Mouse (Mus musculus) ES-E14 (cell line): ENCODE results near the gene Mfsd2b. TPM values are rescaled to one million over a fixed set of nuclear protein-coding genes. Genes with fewer than 3 reads are reported as not detected.

Source experiments
- DNase-seq: peaks from one replicate; pipeline ENCODE4 v3.0.0-alpha.2; 2013; ENCODE audit warnings: low read depth, low spot score
- H3K27ac ChIP-seq: 2 replicates; pipeline ENCODE4 v1.5.1; 2012; ENCODE audit warnings: low read depth, mild to moderate bottlenecking, low read length, moderate library complexity, mixed read lengths; ENCODE audit not compliant: poor library complexity, insufficient read depth, severe bottlenecking
- H3K36me3 ChIP-seq: 2 replicates; pipeline ENCODE4 v1.6.1; 2012; ENCODE audit warnings: mild to moderate bottlenecking, low read length, moderate library complexity, mixed read lengths; ENCODE audit not compliant: control insufficient read depth, poor library complexity, insufficient read depth, severe bottlenecking
- H3K4me1 ChIP-seq, 2 experiments: fragments of 150-350 bp in 1 of 2; sonication (generic) in 1 of 2; 2 replicates each; pipeline ENCODE4 v1.6.1; 2012; ENCODE audit warnings: low read length in 2 of 2, mild to moderate bottlenecking in 1 of 2, mixed read lengths in 1 of 2; ENCODE audit not compliant: control insufficient read depth in 2 of 2, insufficient read depth in 2 of 2, poor library complexity in 1 of 2
- H3K4me3 ChIP-seq, 2 experiments: fragments of 150-350 bp in 1 of 2; sonication (generic) in 1 of 2; 2 replicates each; pipeline ENCODE4 v1.5.1; 2012; ENCODE audit warnings: low read length in 2 of 2, low read depth in 1 of 2, mild to moderate bottlenecking in 1 of 2, mixed read lengths in 1 of 2; ENCODE audit not compliant: insufficient read depth in 1 of 2, poor library complexity in 1 of 2, severe bottlenecking in 1 of 2
- H3K9ac ChIP-seq: 2 replicates; pipeline ENCODE4 v1.6.1; 2012; ENCODE audit warnings: low read depth, mild to moderate bottlenecking, low read length, mixed read lengths; ENCODE audit not compliant: poor library complexity, insufficient read depth, severe bottlenecking
- H3K9me3 ChIP-seq: fragments of 150-350 bp; sonication (generic); 2 replicates; pipeline ENCODE4 v1.6.1; 2012; ENCODE audit warnings: low read depth, mild to moderate bottlenecking, low read length; ENCODE audit not compliant: control insufficient read depth, insufficient read depth
- CHD2 ChIP-seq: IDR thresholded peaks from 2 replicates; pipeline ENCODE4 v1.6.1; 2014; ENCODE audit warnings: mild to moderate bottlenecking, low read depth, low read length, inconsistent platforms
- HCFC1 ChIP-seq: IDR thresholded peaks from 2 replicates; pipeline ENCODE4 v1.6.1; 2012; ENCODE audit warnings: low read length, inconsistent platforms, borderline replicate concordance; ENCODE audit not compliant: insufficient read depth
- MAFK ChIP-seq: IDR thresholded peaks from 2 replicates; pipeline ENCODE4 v1.6.1; 2014; ENCODE audit warnings: mild to moderate bottlenecking, low read depth, low read length, inconsistent platforms; ENCODE audit not compliant: insufficient read depth
- ZC3H11A ChIP-seq: IDR thresholded peaks from 2 replicates; pipeline ENCODE4 v1.6.1; 2012; ENCODE audit warnings: low read depth, mild to moderate bottlenecking, inconsistent platforms, low read length, borderline replicate concordance
- ZNF384 ChIP-seq: IDR thresholded peaks from 2 replicates; pipeline ENCODE4 v1.6.1; 2012; ENCODE audit warnings: low read depth, low read length, inconsistent platforms
- in situ Hi-C, 2 experiments: fragments of 600-800 bp; cut with MboI; formaldehyde crosslinking; loops; one replicate each; pipeline ENCODE4 v1.15.1; 2025; ENCODE audit warnings: low sequenced_read_pairs in 2 of 2, inconsistent platforms in 1 of 2; ENCODE audit not compliant: unreplicated experiment in 2 of 2
- total RNA-seq: library from RNA; depleted of rRNA; stranded (reverse); fragments of 300-350 nt; gene quantifications from 2 replicates; pipeline ENCODE4 v1.2.3, GENCODE M21; 2012; rRNA removed

Gene Mfsd2b
- 2.4 and 3.2 TPM in 2 replicates for total RNA-seq

DNA sequence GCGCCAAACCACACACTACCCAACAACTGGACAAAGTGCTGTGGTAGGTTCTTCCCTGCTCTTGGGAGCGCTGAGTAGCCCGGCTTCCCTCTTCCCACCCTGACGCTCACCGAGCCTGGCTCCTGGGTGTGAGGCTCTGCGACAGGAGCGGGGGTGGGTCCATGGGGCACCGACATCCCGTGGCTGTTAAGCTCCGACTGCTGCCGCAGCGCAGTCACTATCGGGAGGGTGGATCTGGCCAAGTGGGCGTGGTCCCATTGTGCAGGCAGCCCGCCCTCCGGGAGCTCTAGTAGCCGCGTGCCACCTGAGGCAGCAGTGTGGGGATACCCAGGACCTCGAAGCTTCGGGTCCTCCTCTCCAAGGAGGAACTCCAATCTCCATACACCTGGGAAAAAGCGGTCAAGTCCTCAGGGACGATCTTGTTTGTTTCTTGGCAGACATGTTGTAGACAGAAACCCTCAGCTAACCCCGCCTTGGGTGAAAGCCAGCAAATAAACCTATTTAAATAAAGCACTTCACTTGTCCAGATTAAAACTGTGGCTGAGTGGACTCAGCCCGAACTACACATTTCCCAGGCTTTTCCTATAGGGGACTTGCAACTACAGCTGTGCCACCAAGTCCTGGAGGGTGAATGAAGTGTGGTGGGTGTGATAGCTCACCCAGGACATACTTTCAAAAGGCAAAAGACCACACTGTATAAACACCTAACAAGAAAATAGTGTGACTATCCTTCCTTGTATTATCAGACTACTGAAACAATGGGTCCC lies at the start of gene Mfsd2b:
TSS of gene Mfsd2b (minus strand) at position 199 of the 767 bp plus-strand sequence.
- Histone ChIP-seq H3K36me3 (no peaks in the 10 kb centered on the region), H3K4me3 (peak within 1 kb of the TSS; percentile 27 to 33; a peak in 2 of 4 replicates), H3K4me1 (peaks cover 0 to 8% of the 10 kb centered on the region in 2 experiments; a peak in 2 of 4 replicates), H3K9ac (peak within 1 kb of the TSS; percentile 24; the same call in 1 of the 2 replicates), H3K9me3 (no peaks in the 10 kb centered on the region), H3K27ac (no peak within 1 kb of the TSS)
- peak; percentile 72 for DNase-seq
- TF ChIP-seq HCFC1 (no peak), ZNF384 (no peak), CHD2 (no peak), MAFK (no peak), ZC3H11A (no peak)
- in situ Hi-C loops = no loop called here

DNA sequence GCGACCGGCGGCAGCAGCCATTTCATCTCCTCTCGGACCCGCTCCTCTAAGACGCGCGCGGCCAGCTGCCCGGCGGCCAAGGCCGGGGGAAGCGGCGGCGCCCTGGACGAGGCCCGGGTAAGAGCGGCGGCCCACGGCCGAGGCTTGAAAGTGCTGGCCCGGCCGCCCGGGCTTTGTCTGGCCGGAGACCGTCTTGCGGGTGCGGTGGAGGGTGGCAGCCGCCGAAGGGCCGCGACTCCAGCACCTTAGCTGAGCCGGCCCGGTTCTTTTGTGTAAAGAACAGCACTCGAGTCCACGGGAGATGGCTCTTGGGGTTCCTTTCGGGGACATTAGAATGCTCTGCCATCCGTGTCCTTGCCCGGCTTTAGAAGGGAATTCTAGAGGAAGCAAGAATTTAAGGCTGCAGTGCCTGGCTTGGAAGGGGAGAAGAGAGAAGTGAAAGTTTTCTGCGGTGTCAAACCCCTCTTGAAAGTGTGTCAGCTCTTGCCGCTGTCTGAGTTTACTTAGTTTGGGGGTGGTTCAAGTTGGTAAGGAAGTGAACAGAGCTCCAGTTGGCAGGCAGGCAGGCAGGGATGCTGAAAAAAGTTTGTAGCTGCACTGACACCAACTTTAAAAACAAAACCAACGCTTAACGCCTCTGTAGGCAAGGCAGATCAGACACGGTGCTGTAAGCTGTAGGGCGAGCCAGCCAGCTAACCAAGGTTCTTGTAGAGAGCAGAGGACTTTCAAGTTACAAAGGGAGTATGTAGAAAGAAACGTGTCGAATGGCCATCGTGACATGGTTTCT lies 43.8 kb upstream of the Mfsd2b start:
- Histone ChIP-seq H3K9me3 (no peaks in the 10 kb centered on the region), H3K4me1 (peaks cover 3 to 4% of the 10 kb centered on the region in 2 experiments; a peak in 3 of 4 replicates), H3K27ac (peak overlapping the region; percentile 9; the same call in 1 of the 2 replicates), H3K4me3 (peak overlapping the region; percentile 91 to 96), H3K36me3 (no peaks in the 10 kb centered on the region), H3K9ac (peak overlapping the region; percentile 94)
- TF ChIP-seq ZC3H11A = no peak
- no peak for TF ChIP-seq ZNF384
- TF ChIP-seq HCFC1 = no peak
- TF ChIP-seq CHD2 = no peak
- TF ChIP-seq MAFK = no peak
- DNase-seq = no peak
- in situ Hi-C loops = no loop called here

DNA sequence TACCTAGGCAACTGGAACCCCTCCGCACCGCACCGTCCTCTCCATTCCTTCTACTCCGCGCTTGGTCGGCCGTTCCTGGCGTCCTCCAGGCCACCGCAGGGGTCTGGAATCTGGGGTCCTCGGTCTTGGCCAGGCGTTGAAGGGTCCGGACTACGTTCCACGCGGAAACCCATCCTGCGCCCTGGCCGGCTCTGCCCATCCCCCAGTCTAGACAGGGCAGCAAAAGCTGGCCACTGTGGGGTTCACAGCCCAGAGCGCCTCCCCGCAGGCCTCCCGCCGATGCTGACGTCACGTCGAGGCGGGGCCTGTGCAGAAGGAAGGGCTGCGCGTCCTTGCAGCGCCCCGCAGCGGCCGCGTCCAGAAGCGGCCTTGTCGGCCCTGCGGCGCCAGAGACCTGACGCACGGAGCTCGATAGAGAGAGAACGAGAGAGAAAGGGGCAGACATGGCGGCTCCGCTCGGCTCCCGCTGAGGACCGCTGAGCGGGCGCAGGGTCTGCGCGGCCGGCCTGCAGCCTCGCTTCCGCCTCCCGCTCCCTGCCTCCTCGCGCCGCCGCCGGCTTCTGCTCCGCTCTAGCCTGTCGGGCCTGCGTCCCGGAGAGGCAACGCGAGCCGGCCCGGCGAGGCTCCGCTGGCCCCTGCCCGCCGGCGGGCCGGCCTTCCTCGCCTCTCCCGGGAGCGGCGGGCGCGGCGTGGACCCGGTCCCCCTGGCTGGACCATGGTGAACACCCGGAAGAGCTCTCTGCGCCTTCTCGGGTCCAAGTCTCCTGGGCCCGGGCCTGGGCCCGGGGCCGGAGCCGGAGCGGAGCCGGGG lies 43.0 kb upstream of the Mfsd2b start, which contains the start of gene Atad2b:
TSS of gene Atad2b (plus strand) at position 360 of the 811 bp plus-strand sequence.
- peak within 1 kb of the TSS; percentile 76 for H3K27ac ChIP-seq
- in situ Hi-C loops = no loop called here
- peak; percentile 83 for DNase-seq
- H3K9me3 ChIP-seq = no peaks in the 10 kb centered on the region
- no peak for TF ChIP-seq ZC3H11A
- no peak for TF ChIP-seq MAFK
- TF ChIP-seq CHD2 = no peak
- TF ChIP-seq ZNF384 = no peak
- TF ChIP-seq HCFC1 = 0 out of 2 replicates have a peak, but pooled peaks have one; percentile 64
- peak within 1 kb of the TSS; percentile 94 for H3K9ac ChIP-seq
- no peaks in the 10 kb centered on the region for H3K36me3 ChIP-seq
- peak within 1 kb of the TSS; percentile 91 to 96 for H3K4me3 ChIP-seq
- peaks cover 4% of the 10 kb centered on the region in 2 experiments; a peak in 3 of 4 replicates for H3K4me1 ChIP-seq

DNA sequence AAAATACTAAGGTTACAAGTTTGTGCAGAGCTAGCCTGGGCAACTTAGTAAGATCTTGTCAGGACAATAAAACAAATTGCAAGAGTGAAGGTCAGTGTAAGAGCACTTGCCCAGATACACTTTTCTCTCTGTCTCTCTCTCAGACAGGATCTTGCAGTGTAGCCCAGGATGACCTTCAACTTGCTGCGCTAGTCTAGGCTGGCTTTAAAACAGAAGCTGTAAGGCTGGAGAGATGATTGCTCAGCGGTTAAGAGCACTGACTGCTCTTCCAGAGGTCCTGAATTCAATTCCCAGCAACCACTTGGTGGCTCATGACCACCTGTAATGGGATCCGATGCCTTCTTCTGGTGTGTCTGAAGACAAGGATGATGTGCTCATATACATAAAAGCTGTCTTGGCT lies 40.8 kb upstream of the Mfsd2b start:
- peaks cover 4 to 8% of the 10 kb centered on the region in 2 experiments; a peak in 3 of 4 replicates for H3K4me1 ChIP-seq
- H3K36me3 ChIP-seq = no peaks in the 10 kb centered on the region
- no peak for TF ChIP-seq CHD2
- no peak for TF ChIP-seq MAFK
- TF ChIP-seq ZC3H11A = no peak
- no peak for TF ChIP-seq ZNF384
- no peak for TF ChIP-seq HCFC1
- in situ Hi-C loops = no loop called here
- no peak overlapping the region for H3K9ac ChIP-seq
- no peaks in the 10 kb centered on the region for H3K9me3 ChIP-seq
- peak overlapping the region; percentile 53; the same call in 1 of the 2 replicates for H3K27ac ChIP-seq
- DNase-seq = no peak
- no peak overlapping the region for H3K4me3 ChIP-seq
